Comparison of ENCODE assay signal across 17 mouse cellular contexts in the genomic region with DNA sequence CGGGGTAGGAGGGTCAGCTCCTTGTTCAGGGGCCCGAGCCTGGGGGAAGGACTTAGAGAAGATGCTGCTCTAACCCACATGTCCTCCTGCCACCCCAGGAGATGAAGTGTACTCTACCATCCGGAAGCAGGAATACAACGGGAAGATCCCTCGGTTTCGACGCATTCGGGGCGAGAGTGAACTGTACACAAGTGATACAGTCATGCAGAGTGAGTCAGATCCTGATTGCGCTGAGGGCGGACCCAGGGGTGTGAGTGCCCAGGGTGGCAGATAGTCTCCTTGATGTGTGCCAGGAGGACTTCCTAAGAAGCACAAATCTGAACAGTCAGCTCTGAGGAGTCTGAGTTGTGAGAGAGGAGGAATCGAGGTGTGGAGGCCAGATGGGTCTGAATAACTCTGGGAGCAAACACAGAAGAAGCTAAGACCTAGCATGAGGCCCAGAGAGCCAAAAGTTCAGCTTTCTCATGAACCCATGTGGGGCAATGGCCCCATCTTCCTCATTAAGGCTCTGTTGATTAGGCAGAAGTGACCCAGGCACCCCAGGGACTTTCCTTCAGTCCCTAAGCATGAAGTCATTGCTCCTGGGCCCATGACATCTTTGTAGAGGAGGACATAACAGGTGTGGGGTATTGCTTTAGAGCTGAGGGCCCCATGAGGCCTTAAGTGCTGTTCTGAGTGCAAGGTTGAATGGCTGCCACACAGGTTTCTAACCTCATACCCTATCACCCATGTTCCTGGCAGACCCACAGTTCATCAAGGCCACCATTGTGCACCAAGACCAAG. TPM values are rescaled to one million over a fixed set of nuclear protein-coding genes. Genes with fewer than 3 reads are reported as not detected.
DNase-seq lines count a peak whose midpoint lies in the region; ATAC-seq and TF ChIP-seq lines count a peak whose summit lies in the region.
"Had no signal": no experiment of that assay in that cellular context is flagged by ENCODE, and none has a peak within 500 bp of the region (broad histone marks: within the 10 kb centered on the region; RNA-seq: fewer than 3 reads in every experiment).

No protein-coding gene starts in this region.

- H3K4me1 ChIP-seq in CH12.LX (ENCODE audit: control insufficient read depth in 1 of 2, insufficient read depth in 2 of 2) = peaks cover 46 to 92% of the 10 kb centered on the region in 2 experiments
- H3K4me1 ChIP-seq in small intestine, adult 2 months (ENCODE audit: control insufficient read depth, insufficient read depth, insufficient read length, low read length) = peaks cover 62% of the 10 kb centered on the region
- H3K4me1 ChIP-seq in neural tube, embryonic 15.5 days = peaks cover 17% of the 10 kb centered on the region

- in situ Hi-C loops in CH12.LX (cut with MboI; ENCODE audit: low pct_ligation_motif_present, low pct_unique_long_range_greater_than_20kb, low sequenced_read_pairs) = no loop called here

- no peak for DNase-seq in frontal cortex, postnatal 10 days (ENCODE audit: low spot score in 2 of 2)
- peak; percentile 77 to 78 for DNase-seq in spleen, postnatal 36 days (ENCODE audit: low spot score in 2 of 2)
- no peak for DNase-seq in spleen, adult 12 weeks (ENCODE audit: low spot score)
- peak; percentile 92 for DNase-seq in CH12.LX (ENCODE audit: extremely low read depth)
- no peak for DNase-seq in gastrocnemius, postnatal 4 days (ENCODE audit: low spot score in 2 of 2)
- DNase-seq: cerebellum, adult 11-12 months; heart, postnatal 36 days; kidney, postnatal 14 days; layer of hippocampus, postnatal 36 days; lung, adult 18-20 months; right cerebral cortex, postnatal 4 days had no signal

- TF ChIP-seq POLR2A in CH12.LX (IDR thresholded peaks at IDR 0.05; ENCODE audit: low read depth, low read length) = peak; percentile 36
- TF ChIP-seq POLR2A in small intestine, adult 2 months (IDR thresholded peaks at IDR 0.05; ENCODE audit: low read depth, low read length) = no peak

- dilution Hi-C loops in CH12.LX (cut with MboI; ENCODE audit: extremely low pct_ligation_motif_present, extremely low pct_unique_long_range_greater_than_20kb, low sequenced_read_pairs) = no loop called here

- H3K4me2 ChIP-seq in CH12.LX (ENCODE audit: insufficient read depth, low read depth, poor library complexity, severe bottlenecking) = peak overlapping the region; percentile 95
- no peak overlapping the region for H3K4me2 ChIP-seq in neural tube, embryonic 15.5 days

- no peak for TF ChIP-seq CTCF in CH12.LX (conservative IDR thresholded peaks at IDR 0.05 in 1 of 2, IDR thresholded peaks at IDR 0.05 in 1 of 2; ENCODE audit: low read depth in 2 of 2, low read length in 2 of 2)
- TF ChIP-seq CTCF in small intestine, adult 2 months (IDR thresholded peaks at IDR 0.05; ENCODE audit: extremely low read depth, insufficient read length, insufficient replicate concordance, low read depth, low read length) = no peak

- TF ChIP-seq RAD21 in CH12.LX (IDR thresholded peaks at IDR 0.05; ENCODE audit: low read depth, low read length) = no peak; the same call in 1 of the 2 replicates

- peak overlapping the region; percentile 29 to 60 (median 48) for H3K4me3 ChIP-seq in CH12.LX (replicated peaks in 1 of 3; ENCODE audit: low read depth in 2 of 3, low read length in 2 of 3, poor library complexity in 1 of 3)
- H3K4me3 ChIP-seq in small intestine, adult 2 months (ENCODE audit: low read depth, low read length) = no peak overlapping the region
- no peak overlapping the region for H3K4me3 ChIP-seq in neural tube, embryonic 15.5 days (replicated peaks)
- H3K4me3 ChIP-seq: erythroblast, embryonic 14.5 days; megakaryocyte, embryonic 14.5 days had no signal

- H3K9ac ChIP-seq in CH12.LX (ENCODE audit: insufficient read depth, low read depth) = peak overlapping the region; percentile 89
- H3K9ac ChIP-seq in neural tube, embryonic 15.5 days (replicated peaks) = no peak overlapping the region

- WGBS in small intestine, adult 2 months = 38% methylated on average over 12 of the region's 12 CpGs
- WGBS in neural tube, embryonic 15.5 days = 91% methylated on average over 12 of the region's 12 CpGs

- peak; percentile 17; the same call in 1 of the 2 replicates for ATAC-seq in frontal cortex, adult (ENCODE audit: low TSS enrichment)
- no peak for ATAC-seq in neural tube, embryonic 15.5 days (ENCODE audit: low FRiP score)
- ATAC-seq: CD4-positive, CD25-positive, alpha-beta regulatory T cell, adult 4 months had no signal

- H3K27ac ChIP-seq in CH12.LX (ENCODE audit: insufficient read depth, low read depth) = peak overlapping the region; percentile 99
- peak overlapping the region; percentile 65 for H3K27ac ChIP-seq in small intestine, adult 2 months (ENCODE audit: insufficient read depth, low read depth, low read length)
- H3K27ac ChIP-seq in neural tube, embryonic 15.5 days (replicated peaks) = no peak overlapping the region

- peak; percentile 75 for TF ChIP-seq EP300 in CH12.LX (IDR thresholded peaks at IDR 0.05; ENCODE audit: low read length)

- peaks cover 86% of the 10 kb centered on the region for H3K79me2 ChIP-seq in CH12.LX (replicated peaks; ENCODE audit: control insufficient read depth, extremely low read depth, insufficient read depth, poor library complexity, severe bottlenecking)

- H3K27me3 ChIP-seq in CH12.LX (replicated peaks) = no peaks in the 10 kb centered on the region
- H3K27me3 ChIP-seq in small intestine, adult 2 months (ENCODE audit: control insufficient read depth, insufficient read depth, low read length) = no peaks in the 10 kb centered on the region
- H3K27me3 ChIP-seq in neural tube, embryonic 15.5 days (replicated peaks) = no peaks in the 10 kb centered on the region

- H3K9me3 ChIP-seq in CH12.LX (replicated peaks; ENCODE audit: low read length) = no peaks in the 10 kb centered on the region
- no peaks in the 10 kb centered on the region for H3K9me3 ChIP-seq in neural tube, embryonic 15.5 days (replicated peaks)
- H3K9me3 ChIP-seq: megakaryocyte, embryonic 14.5 days had no signal

- H3K36me3 ChIP-seq in CH12.LX (replicated peaks in 1 of 2; ENCODE audit: control insufficient read depth in 1 of 2, insufficient read depth in 1 of 2, low read length in 1 of 2) = peaks cover 76 to 96% of the 10 kb centered on the region in 2 experiments
- peaks cover 20% of the 10 kb centered on the region for H3K36me3 ChIP-seq in small intestine, adult 2 months (ENCODE audit: control insufficient read depth, insufficient read depth, low read length)
- peaks cover 35% of the 10 kb centered on the region for H3K36me3 ChIP-seq in neural tube, embryonic 15.5 days

TF ChIP-seq in CH12.LX, 34 proteins besides CTCF, POLR2A, EP300 and RAD21 (continues in another document):
- TF ChIP-seq TCF12 (IDR thresholded peaks at IDR 0.05; ENCODE audit: low read depth, low read length) = peak; percentile 88
- TF ChIP-seq ZC3H11A (IDR thresholded peaks at IDR 0.05; ENCODE audit: low read depth, low read length) = no peak
- peak; percentile 18; the same call in 1 of the 2 replicates for TF ChIP-seq SMC3 (IDR thresholded peaks at IDR 0.05; ENCODE audit: low read depth, low read length)
- TF ChIP-seq MAX (IDR thresholded peaks at IDR 0.05; ENCODE audit: low read length) = no peak; the same call in 1 of the 2 replicates
- peak; percentile 95 for TF ChIP-seq ETS1 (conservative IDR thresholded peaks at IDR 0.05; ENCODE audit: low read depth, low read length)
- TF ChIP-seq CHD2 (IDR thresholded peaks at IDR 0.05; ENCODE audit: low read length) = peak; percentile 59
- TF ChIP-seq UBTF (IDR thresholded peaks at IDR 0.05; ENCODE audit: low read depth, low read length) = no peak
- TF ChIP-seq MYC (IDR thresholded peaks at IDR 0.05; ENCODE audit: low read depth, low read length) = 0 out of 2 replicates have a peak, but pooled peaks have one; percentile 56
- no peak; the same call in 1 of the 2 replicates for TF ChIP-seq HCFC1 (IDR thresholded peaks at IDR 0.05; ENCODE audit: low read depth, low read length)
- peak; percentile 71; the same call in 1 of the 2 replicates for TF ChIP-seq RCOR1 (conservative IDR thresholded peaks at IDR 0.05; ENCODE audit: low read depth, low read length)
- peak; percentile 42; the same call in 1 of the 2 replicates for TF ChIP-seq SIN3A (IDR thresholded peaks at IDR 0.05; ENCODE audit: low read length)
- TF ChIP-seq MAZ (IDR thresholded peaks at IDR 0.05; ENCODE audit: low read depth, low read length) = 0 out of 2 replicates have a peak, but pooled peaks have one; percentile 41
- TF ChIP-seq USF2 (conservative IDR thresholded peaks at IDR 0.05; ENCODE audit: low read depth, low read length) = no peak
- 0 out of 2 replicates have a peak, but pooled peaks have one; percentile 6 for TF ChIP-seq MAFK (IDR thresholded peaks at IDR 0.05; ENCODE audit: insufficient replicate concordance, low read length)
- TF ChIP-seq USF1 (IDR thresholded peaks at IDR 0.05; ENCODE audit: low read depth, low read length) = no peak
- no peak for TF ChIP-seq KAT2A (IDR thresholded peaks at IDR 0.05; ENCODE audit: insufficient replicate concordance, low read length)
- TF ChIP-seq CHD1 (IDR thresholded peaks at IDR 0.05; ENCODE audit: low read depth, low read length) = no peak; the same call in 1 of the 2 replicates
- TF ChIP-seq POLR2AphosphoS2 (IDR thresholded peaks at IDR 0.05; ENCODE audit: low read depth, low read length) = no peak
- no peak for TF ChIP-seq ELF1 (IDR thresholded peaks at IDR 0.05; ENCODE audit: low read depth, low read length)

RNA-seq across cellular contexts. Expression of a gene that starts 15.2 kb away (rescaled TPM):
- total RNA-seq in CH12.LX (2012; rRNA removed) = 113 and 181 TPM in 2 replicates
- total RNA-seq in CH12.LX (2014; rRNA removed) = 78.2 and 88.6 TPM in 2 replicates
- polyA plus RNA-seq in CH12.LX (2012; ENCODE audit: insufficient read length, low read depth) = 81.9 and 89.4 TPM in 2 replicates
- polyA plus RNA-seq in small intestine, adult 2 months (2012; rRNA removed) = 12.9 and 52.6 TPM in 2 replicates
- 2.0 and 2.9 TPM in 2 replicates for polyA plus RNA-seq in neural tube, embryonic 15.5 days (2015; fragmentation: Nextera tagmentation; extraction: Ambion mirVana)
- 10 to 100 TPM; 10.4 to 12.6 TPM for total RNA-seq in gastrocnemius, postnatal 4 days (2021)
- polyA plus RNA-seq: CD4-positive, CD25-positive, alpha-beta regulatory T cell, adult 4 months had no signal

RNA-seq across cellular contexts. Expression of a gene that starts 44.4 kb away (rescaled TPM):
- 31.2 and 37.3 TPM in 2 replicates for total RNA-seq in CH12.LX (2012; rRNA removed)
- total RNA-seq in CH12.LX (2014; rRNA removed) = 19.9 and 24.7 TPM in 2 replicates
- 73.3 and 81.1 TPM in 2 replicates for polyA plus RNA-seq in CH12.LX (2012; ENCODE audit: insufficient read length, low read depth)
- 62.4 and 146 TPM in 2 replicates for polyA plus RNA-seq in small intestine, adult 2 months (2012; rRNA removed)
- 158 and 175 TPM in 2 replicates for polyA plus RNA-seq in neural tube, embryonic 15.5 days (2015; fragmentation: Nextera tagmentation; extraction: Ambion mirVana)
- 10 to 100 TPM; 47.4 to 51.5 TPM for total RNA-seq in gastrocnemius, postnatal 4 days (2021)

RNA-seq across cellular contexts. Expression of a gene that starts 51.1 kb away (rescaled TPM):
- total RNA-seq in CH12.LX (2012; rRNA removed) (2.6 and 4.6 TPM in 2 replicates), CH12.LX (2014; rRNA removed) (8.3 and 9.0 TPM in 2 replicates)
- polyA plus RNA-seq in CH12.LX (2012; ENCODE audit: insufficient read length, low read depth) = 12.1 and 12.8 TPM in 2 replicates
- polyA plus RNA-seq in small intestine, adult 2 months (2012; rRNA removed) = 0.19 and 0.27 TPM in 2 replicates
- 1.9 and 4.9 TPM in 2 replicates for polyA plus RNA-seq in neural tube, embryonic 15.5 days (2015; fragmentation: Nextera tagmentation; extraction: Ambion mirVana)
- 1 to 10 TPM; 5.4 TPM for total RNA-seq in gastrocnemius, postnatal 4 days (2021)
- polyA plus RNA-seq: CD4-positive, CD25-positive, alpha-beta regulatory T cell, adult 4 months had no signal

Comparison
In these comparisons a context has a peak if more than half of its experiments do, and no peak if none do; other contexts are left out.
1. DNase-seq: peak in spleen, postnatal 36 days (2 of 2) and CH12.LX (single experiment); none in frontal cortex, postnatal 10 days (0 of 2), spleen, adult 12 weeks (single experiment) and gastrocnemius, postnatal 4 days (0 of 2).
2. H3K4me3 ChIP-seq: peak in CH12.LX (3 of 3); none in small intestine, adult 2 months (single experiment) and neural tube, embryonic 15.5 days (single experiment).